In the genomic region with DNA sequence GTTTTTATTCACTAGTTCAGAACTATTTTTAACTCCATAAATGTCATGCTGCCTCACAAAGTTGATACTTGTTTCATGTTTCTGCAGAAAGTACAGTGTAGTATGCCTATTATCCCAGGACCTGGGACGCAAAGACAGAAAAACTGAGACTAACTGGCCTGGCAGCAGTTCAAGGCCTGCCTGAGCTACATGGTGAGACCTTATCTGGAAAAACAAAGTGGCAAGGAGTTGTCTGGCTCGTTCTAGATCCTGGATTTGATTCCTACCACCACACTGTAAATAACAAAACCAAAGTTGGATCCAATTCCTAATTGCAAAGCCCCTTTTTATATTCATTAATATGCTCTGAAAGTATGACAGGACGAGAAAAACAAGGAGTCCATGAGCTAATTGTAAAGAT, we compare ENCODE assay signal across 15 mouse cellular contexts. TPM values are rescaled to one million over a fixed set of nuclear protein-coding genes. Genes with fewer than 3 reads are reported as not detected.
A peak's percentile ranks its signal among the peaks of the same experiment; 100 is the strongest.
DNase-seq lines count a peak whose midpoint lies in the region; ATAC-seq and TF ChIP-seq lines count a peak whose summit lies in the region.
"Had no signal": no experiment of that assay in that cellular context is flagged by ENCODE, and none has a peak within 500 bp of the region (broad histone marks: within the 10 kb centered on the region; RNA-seq: fewer than 3 reads in every experiment).

No protein-coding gene starts in this region.

- no peaks in the 10 kb centered on the region for H3K9me3 ChIP-seq in heart, embryonic 15.5 days (replicated peaks)
- H3K9me3 ChIP-seq in G1E (replicated peaks) = no peaks in the 10 kb centered on the region
- H3K9me3 ChIP-seq: neural tube, embryonic 12.5 days had no signal

- no peak for TF ChIP-seq CTCF in G1E (IDR thresholded peaks at IDR 0.05; ENCODE audit: low read depth, low read length)

- no peak overlapping the region for H3K4me3 ChIP-seq in heart, embryonic 15.5 days
- no peak overlapping the region for H3K4me3 ChIP-seq in G1E (ENCODE audit: low read depth, low read length)
- H3K4me3 ChIP-seq: neural tube, embryonic 12.5 days had no signal

- H3K27ac ChIP-seq in heart, embryonic 15.5 days = peak overlapping the region; percentile 42; the same call in 1 of the 2 replicates
- H3K27ac ChIP-seq: neural tube, embryonic 12.5 days had no signal

- H3K4me2 ChIP-seq in heart, embryonic 15.5 days = no peak overlapping the region
- H3K4me2 ChIP-seq: lung, embryonic 14.5 days; midbrain, embryonic 11.5 days; neural tube, embryonic 12.5 days had no signal

- no peak overlapping the region for H3K9ac ChIP-seq in heart, embryonic 15.5 days
- H3K9ac ChIP-seq: lung, embryonic 14.5 days; neural tube, embryonic 12.5 days had no signal

- DNase-seq in heart, postnatal 25 days (ENCODE audit: low spot score) = no peak
- no peak for DNase-seq in G1E (ENCODE audit: low spot score)
- DNase-seq in adrenal gland, adult (ENCODE audit: inconsistent age in 2 of 2, low spot score in 1 of 2) = peak; percentile 70 to 87
- no peak for DNase-seq in spleen, adult 12 weeks (ENCODE audit: low spot score)
- no peak for DNase-seq in retina, postnatal 1 day
- DNase-seq: gastrocnemius, postnatal 25 days; kidney, postnatal 4 days; lung, embryonic 14.5 days; thymus, postnatal 36 days had no signal

- no peaks in the 10 kb centered on the region for H3K36me3 ChIP-seq in heart, embryonic 15.5 days
- H3K36me3 ChIP-seq in G1E (replicated peaks) = peaks cover 3% of the 10 kb centered on the region
- H3K36me3 ChIP-seq: neural tube, embryonic 12.5 days had no signal

- intact Hi-C loops in heart, postnatal 25 days (cut with DNase I) = no loop called here

- H3K27me3 ChIP-seq in heart, embryonic 15.5 days = no peaks in the 10 kb centered on the region
- no peaks in the 10 kb centered on the region for H3K27me3 ChIP-seq in G1E (ENCODE audit: insufficient read depth, low read length)
- H3K27me3 ChIP-seq: CH12.LX; neural tube, embryonic 12.5 days had no signal

- no peak for ATAC-seq in heart, embryonic 15.5 days (replicated peaks; ENCODE audit: insufficient number of reproducible peaks, insufficient read depth, low FRiP score, low read depth)
- peak; percentile 35; the same call in 1 of the 2 replicates for ATAC-seq in G1E (ENCODE audit: extremely low read depth, insufficient number of reproducible peaks, low FRiP score, poor library complexity, severe bottlenecking)
- ATAC-seq in erythroblast, adult 5-6 weeks (replicated peaks; ENCODE audit: low FRiP score, poor library complexity, severe bottlenecking) = peak; percentile 51
- ATAC-seq: forebrain, embryonic 14.5 days had no signal

- peaks cover 10% of the 10 kb centered on the region for H3K4me1 ChIP-seq in heart, embryonic 15.5 days (replicated peaks)
- peaks cover 16% of the 10 kb centered on the region for H3K4me1 ChIP-seq in G1E (ENCODE audit: insufficient read depth, low read depth, low read length)
- H3K4me1 ChIP-seq: neural tube, embryonic 12.5 days had no signal

- 46% methylated on average over 3 of the region's 3 CpGs for WGBS in heart, embryonic 15.5 days

RNA-seq across cellular contexts. Expression of a gene that starts 25.0 kb away (rescaled TPM):
- polyA plus RNA-seq in heart, embryonic 15.5 days (2015; fragmentation: Nextera tagmentation; extraction: Ambion mirVana) = 31.9 and 36.2 TPM in 2 replicates
- 10 to 100 TPM; 42.2 to 42.3 TPM for total RNA-seq in heart, postnatal 25 days (2021)
- total RNA-seq in G1E (2014; fragmentation: Nextera tagmentation) (80.4 and 102 TPM in 2 replicates), G1E (2017) (75.9 and 95.0 TPM in 2 replicates)
- polyA plus RNA-seq in G1E (2012) = 23.2 and 31.2 TPM in 2 replicates
- 246 and 281 TPM in 2 replicates for total RNA-seq in erythroblast, adult 5-6 weeks (2015; ENCODE audit: low replicate concordance)
- 419 and 495 TPM in 2 replicates for total RNA-seq in erythroblast, adult 5-6 weeks (2017; ENCODE audit: low replicate concordance)

Comparison
In these comparisons a context has a peak if more than half of its experiments do, and no peak if none do; other contexts are left out.
1. DNase-seq: peak in adrenal gland, adult (2 of 2); none in heart, postnatal 25 days (single experiment), G1E (single experiment), spleen, adult 12 weeks (single experiment) and retina, postnatal 1 day (single experiment).